Mouse (Mus musculus): ENCODE measurements around the gene Mef2c.

Gene Mef2c

GRCm38 (mm10) chr13:83524159-83524901, 20.5 kb downstream of the Mef2c start:
- peak; percentile 64 to 72 for DNase-seq (ENCODE audit: low spot score in 2 of 2)

GRCm38 (mm10) chr13:83524902-83525715, 21.3 kb downstream of the Mef2c start:
- peak; percentile 20 to 32 for DNase-seq (ENCODE audit: low spot score in 2 of 2)

- no peak for DNase-seq (ENCODE audit: low spot score in 2 of 2)
These were observed 21.8 kb downstream of the Mef2c start for GRCm38 (mm10) chr13:83525716-83526005.

- DNase-seq (ENCODE audit: low spot score in 2 of 2): no peak
These were observed 22.2 kb downstream of the Mef2c start for GRCm38 (mm10) chr13:83526066-83526465.

- no peak for DNase-seq (ENCODE audit: low spot score in 2 of 2)
These were observed 24.1 kb downstream of the Mef2c start for GRCm38 (mm10) chr13:83527921-83528320.

- DNase-seq (ENCODE audit: low spot score in 2 of 2): no peak
These were observed 26.0 kb downstream of the Mef2c start for GRCm38 (mm10) chr13:83529729-83530314.

GRCm38 (mm10) chr13:83530889-83531288, 27.1 kb downstream of the Mef2c start:
- DNase-seq (ENCODE audit: low spot score in 2 of 2): no peak

GRCm38 (mm10) chr13:83531968-83532591, 28.2 kb downstream of the Mef2c start:
- peak; percentile 30 to 31 for DNase-seq (ENCODE audit: low spot score in 2 of 2)

- no peak for DNase-seq (ENCODE audit: low spot score in 2 of 2)
These were observed 32.5 kb downstream of the Mef2c start for GRCm38 (mm10) chr13:83536361-83536760.

GRCm38 (mm10) chr13:83537163-83537562, 33.3 kb downstream of the Mef2c start:
- DNase-seq (ENCODE audit: low spot score in 2 of 2): no peak

- DNase-seq (ENCODE audit: low spot score in 2 of 2): no peak
These were observed 36.1 kb downstream of the Mef2c start for GRCm38 (mm10) chr13:83539921-83540320.

GRCm38 (mm10) chr13:83542666-83543065, 38.8 kb downstream of the Mef2c start:
- no peak for DNase-seq (ENCODE audit: low spot score in 2 of 2)

- no peak for DNase-seq (ENCODE audit: low spot score in 2 of 2)
These were observed 40.9 kb downstream of the Mef2c start for GRCm38 (mm10) chr13:83544707-83545106.

GRCm38 (mm10) chr13:83546876-83547275, 43.0 kb downstream of the Mef2c start:
- no peak for DNase-seq (ENCODE audit: low spot score in 2 of 2)

- DNase-seq (ENCODE audit: low spot score in 2 of 2): no peak
These were observed 47.4 kb downstream of the Mef2c start for GRCm38 (mm10) chr13:83551259-83551658.

GRCm38 (mm10) chr13:83552051-83552450, 48.2 kb downstream of the Mef2c start:
- no peak for DNase-seq (ENCODE audit: low spot score in 2 of 2)

GRCm38 (mm10) chr13:83563261-83563660, 59.4 kb downstream of the Mef2c start:
- DNase-seq (ENCODE audit: low spot score in 2 of 2): no peak

- DNase-seq (ENCODE audit: low spot score in 2 of 2): peak; percentile 51 to 52
These were observed 61.9 kb downstream of the Mef2c start for GRCm38 (mm10) chr13:83565732-83566131.

GRCm38 (mm10) chr13:83566180-83566579, 62.3 kb downstream of the Mef2c start:
- peak; percentile 22 to 28 for DNase-seq (ENCODE audit: low spot score in 2 of 2)

- DNase-seq (ENCODE audit: low spot score in 2 of 2): no peak
These were observed 63.1 kb downstream of the Mef2c start for GRCm38 (mm10) chr13:83566834-83567534.

- DNase-seq (ENCODE audit: low spot score in 2 of 2): no peak
These were observed 63.8 kb downstream of the Mef2c start for GRCm38 (mm10) chr13:83567681-83568080.
